Mouse (Mus musculus) adrenal gland, adult (tissue): ENCODE results near the gene Rundc1.
"Not testable (repeated sequence)": the region's sequence is repeated elsewhere in the genome, so short reads cannot be mapped to it uniquely, and the experiment has no call there.

Source experiments
- DNase-seq, 2 experiments: peaks; one replicate each; pipeline ENCODE4 v3.0.0; 2022 to 2023; ENCODE audit warnings: low spot score in 1 of 2; ENCODE audit not compliant: inconsistent age in 2 of 2

The Rundc1 gene

GRCm38 (mm10) chr11:101442127-101442693 is 17.3 kb downstream of the Rundc1 start, which contains the start of gene Rpl27:
TSS of gene Rpl27 (plus strand) at chr11:101442298.
- peak; percentile 99 for DNase-seq

GRCm38 (mm10) chr11:101442760-101443159 is 17.9 kb downstream of the Rundc1 start:
- no peak for DNase-seq

- DNase-seq = no peak
Observed at GRCm38 (mm10) chr11:101446319-101446718, 21.4 kb downstream of the Rundc1 start.

- not testable (repeated sequence) for DNase-seq
Observed at GRCm38 (mm10) chr11:101446860-101447259, 22.0 kb downstream of the Rundc1 start.

GRCm38 (mm10) chr11:101447786-101448185 is 22.9 kb downstream of the Rundc1 start:
- no peak for DNase-seq

- DNase-seq = peak; percentile 88 to 95
Observed at GRCm38 (mm10) chr11:101448274-101448746, 23.4 kb downstream of the Rundc1 start, which contains the start of gene Ifi35. TSS of gene Ifi35 (plus strand) at chr11:101448407.

GRCm38 (mm10) chr11:101448899-101449298 is 24.0 kb downstream of the Rundc1 start:
- DNase-seq = no peak

- not testable (repeated sequence) for DNase-seq
Observed at GRCm38 (mm10) chr11:101449596-101449995, 24.7 kb downstream of the Rundc1 start.

- DNase-seq = no peak
Observed at GRCm38 (mm10) chr11:101450394-101450793, 25.5 kb downstream of the Rundc1 start.

GRCm38 (mm10) chr11:101451536-101451935 is 26.7 kb downstream of the Rundc1 start:
- DNase-seq = no peak

- DNase-seq = no peak
Observed at GRCm38 (mm10) chr11:101452093-101452774, 27.3 kb downstream of the Rundc1 start.

GRCm38 (mm10) chr11:101454702-101455101 is 29.8 kb downstream of the Rundc1 start:
- DNase-seq = no peak

- DNase-seq = no peak
Observed at GRCm38 (mm10) chr11:101455627-101456026, 30.7 kb downstream of the Rundc1 start.

- no peak for DNase-seq
Observed at GRCm38 (mm10) chr11:101457631-101458030, 32.7 kb downstream of the Rundc1 start.

- peak in 1 of 2 experiments; percentile 29 for DNase-seq
Observed at GRCm38 (mm10) chr11:101458217-101458616, 33.3 kb downstream of the Rundc1 start.

- peak; percentile 43 to 52 for DNase-seq
Observed at GRCm38 (mm10) chr11:101459716-101460115, 34.8 kb downstream of the Rundc1 start.

GRCm38 (mm10) chr11:101460321-101460720 is 35.4 kb downstream of the Rundc1 start:
- DNase-seq = no peak

- peak in 1 of 2 experiments; percentile 40 for DNase-seq
Observed at GRCm38 (mm10) chr11:101462141-101462540, 37.3 kb downstream of the Rundc1 start.

- peak; percentile 38 to 70 for DNase-seq
Observed at GRCm38 (mm10) chr11:101462583-101463440, 37.9 kb downstream of the Rundc1 start.

- peak; percentile 67 to 83 for DNase-seq
Observed at GRCm38 (mm10) chr11:101464211-101465100, 39.6 kb downstream of the Rundc1 start, which contains the start of gene Rnd2. TSS of gene Rnd2 (plus strand) at chr11:101464999.
